Mouse (Mus musculus) CH12.LX (cell line): Measurements from ENCODE around the gene Cant1. TPM values are rescaled to one million over a fixed set of nuclear protein-coding genes. Genes with fewer than 3 reads are reported as not detected.

ENCODE experiments used
- DNase-seq: peaks from one replicate; pipeline ENCODE4 v3.0.0-alpha.2; 2013; ENCODE audit errors: extremely low read depth
- H3K27ac ChIP-seq: 2 replicates; pipeline ENCODE4 v1.5.1; 2012; ENCODE audit warnings: low read depth, mild to moderate bottlenecking, control low read depth, moderate library complexity; ENCODE audit not compliant: insufficient read depth
- H3K27me3 ChIP-seq: replicated peaks from 2 replicates; pipeline ENCODE3; 2012; ENCODE audit warnings: inconsistent platforms
- H3K36me3 ChIP-seq, 2 experiments: replicated peaks in 1 of 2; 2 replicates each; pipeline versions ENCODE3 to v1.6.1; 2012; ENCODE audit warnings: inconsistent platforms in 1 of 2, low read length in 1 of 2, mild to moderate bottlenecking in 1 of 2, mixed read lengths in 1 of 2, moderate library complexity in 1 of 2; ENCODE audit not compliant: control insufficient read depth in 1 of 2, insufficient read depth in 1 of 2
- H3K4me1 ChIP-seq, 2 experiments: 2 replicates each; pipeline ENCODE4 v1.6.1; 2012; ENCODE audit warnings: inconsistent platforms in 1 of 2, moderate library complexity in 1 of 2; ENCODE audit not compliant: insufficient read depth in 2 of 2, control insufficient read depth in 1 of 2
- H3K4me2 ChIP-seq: 2 replicates; pipeline ENCODE4 v1.6.1; 2012; ENCODE audit warnings: low read depth, mild to moderate bottlenecking, control low read depth; ENCODE audit not compliant: poor library complexity, insufficient read depth, severe bottlenecking
- H3K4me3 ChIP-seq, 3 experiments: fragments of 150-350 bp in 1 of 3; sonication (generic) in 1 of 3; replicated peaks in 1 of 3; 2 replicates each; pipeline versions ENCODE3 to v1.5.1; 2011 to 2012; ENCODE audit warnings: low read depth in 2 of 3, low read length in 2 of 3, mild to moderate bottlenecking in 2 of 3, moderate library complexity in 2 of 3, control low read depth in 1 of 3, improper control_type of control experiment in 1 of 3, inconsistent platforms in 1 of 3, mixed read lengths in 1 of 3; ENCODE audit not compliant: poor library complexity in 1 of 3
- H3K79me2 ChIP-seq: replicated peaks from 2 replicates; pipeline ENCODE4 v1.6.1; 2012; ENCODE audit warnings: mild to moderate bottlenecking, moderate library complexity; ENCODE audit not compliant: control insufficient read depth, poor library complexity, insufficient read depth, severe bottlenecking; ENCODE audit errors: extremely low read depth
- H3K9ac ChIP-seq: 2 replicates; pipeline ENCODE4 v1.6.1; 2012; ENCODE audit warnings: low read depth, mild to moderate bottlenecking, control low read depth, moderate library complexity; ENCODE audit not compliant: insufficient read depth
- H3K9me3 ChIP-seq: replicated peaks from 2 replicates; pipeline ENCODE3; 2012; ENCODE audit warnings: low read length, inconsistent platforms, mixed read lengths
- BHLHE40 ChIP-seq: IDR thresholded peaks from 2 replicates; pipeline ENCODE4 v1.6.1; 2011; ENCODE audit warnings: mild to moderate bottlenecking, low read depth, low read length, improper control_type of control experiment
- CHD1 ChIP-seq: IDR thresholded peaks from 2 replicates; pipeline ENCODE4 v1.6.1; 2012; ENCODE audit warnings: low read depth, low read length, improper control_type of control experiment, inconsistent platforms
- CHD2 ChIP-seq: IDR thresholded peaks from 2 replicates; pipeline ENCODE4 v1.6.1; 2011; ENCODE audit warnings: low read length, improper control_type of control experiment
- CTCF ChIP-seq, 2 experiments: IDR thresholded peaks in 1 of 2; conservative IDR thresholded peaks in 1 of 2; 2 replicates each; pipeline ENCODE4 v1.5.1; 2011 to 2012; ENCODE audit warnings: low read depth in 2 of 2, low read length in 2 of 2, improper control_type of control experiment in 1 of 2, inconsistent platforms in 1 of 2, mild to moderate bottlenecking in 1 of 2, moderate library complexity in 1 of 2
- E2F4 ChIP-seq: IDR thresholded peaks from 2 replicates; pipeline ENCODE4 v1.6.1; 2011; ENCODE audit warnings: low read depth, low read length, improper control_type of control experiment; ENCODE audit not compliant: insufficient replicate concordance
- ELF1 ChIP-seq: IDR thresholded peaks from 2 replicates; pipeline ENCODE4 v1.6.1; 2014; ENCODE audit warnings: low read depth, mild to moderate bottlenecking, inconsistent platforms, low read length, improper control_type of control experiment
- EP300 ChIP-seq: IDR thresholded peaks from 2 replicates; pipeline ENCODE4 v1.6.1; 2011; ENCODE audit warnings: low read length, improper control_type of control experiment
- ETS1 ChIP-seq: conservative IDR thresholded peaks from 2 replicates; pipeline ENCODE4 v1.6.1; 2012; ENCODE audit warnings: low read depth, mild to moderate bottlenecking, inconsistent platforms, low read length, improper control_type of control experiment, moderate library complexity
- GABPA ChIP-seq: IDR thresholded peaks from 2 replicates; pipeline ENCODE4 v1.6.1; 2012; ENCODE audit warnings: low read depth, low read length, improper control_type of control experiment, inconsistent platforms; ENCODE audit not compliant: insufficient replicate concordance
- HCFC1 ChIP-seq: IDR thresholded peaks from 2 replicates; pipeline ENCODE4 v1.6.1; 2012; ENCODE audit warnings: low read depth, mild to moderate bottlenecking, inconsistent platforms, low read length, improper control_type of control experiment
- IRF4 ChIP-seq: IDR thresholded peaks from 2 replicates; pipeline ENCODE4 v1.6.1; 2014; ENCODE audit warnings: low read depth, mild to moderate bottlenecking, inconsistent platforms, low read length, improper control_type of control experiment
- JUN ChIP-seq: IDR thresholded peaks from 2 replicates; pipeline ENCODE4 v1.6.1; 2011; ENCODE audit warnings: low read depth, mild to moderate bottlenecking, low read length, improper control_type of control experiment, moderate library complexity; ENCODE audit not compliant: insufficient read depth
- JUND ChIP-seq: conservative IDR thresholded peaks from 2 replicates; pipeline ENCODE4 v1.6.1; 2011; ENCODE audit warnings: low read depth, low read length, improper control_type of control experiment
- KAT2A ChIP-seq: IDR thresholded peaks from 2 replicates; pipeline ENCODE4 v1.6.1; 2012; ENCODE audit warnings: low read length, improper control_type of control experiment, inconsistent platforms; ENCODE audit not compliant: insufficient replicate concordance
- MAFK ChIP-seq: IDR thresholded peaks from 2 replicates; pipeline ENCODE4 v1.6.1; 2011; ENCODE audit warnings: low read length, improper control_type of control experiment; ENCODE audit not compliant: insufficient replicate concordance
- MAX ChIP-seq: IDR thresholded peaks from 2 replicates; pipeline ENCODE4 v1.6.1; 2011; ENCODE audit warnings: low read length, improper control_type of control experiment
- MAZ ChIP-seq: IDR thresholded peaks from 2 replicates; pipeline ENCODE4 v1.6.1; 2012; ENCODE audit warnings: low read depth, mild to moderate bottlenecking, inconsistent platforms, low read length, improper control_type of control experiment, moderate library complexity
- MEF2A ChIP-seq: IDR thresholded peaks from 2 replicates; pipeline ENCODE4 v1.6.1; 2014; ENCODE audit warnings: low read depth, mild to moderate bottlenecking, inconsistent platforms, low read length, improper control_type of control experiment, borderline replicate concordance
- MXI1 ChIP-seq: IDR thresholded peaks from 2 replicates; pipeline ENCODE4 v1.6.1; 2011; ENCODE audit warnings: mild to moderate bottlenecking, low read depth, low read length, improper control_type of control experiment
- MYC ChIP-seq: IDR thresholded peaks from 2 replicates; pipeline ENCODE4 v1.6.1; 2011; ENCODE audit warnings: low read depth, mild to moderate bottlenecking, improper control_type of control experiment, low read length
- NELFE ChIP-seq: IDR thresholded peaks from 2 replicates; pipeline ENCODE4 v1.6.1; 2011; ENCODE audit warnings: low read depth, low read length, improper control_type of control experiment
- NRF1 ChIP-seq: IDR thresholded peaks from 2 replicates; pipeline ENCODE4 v1.6.1; 2014; ENCODE audit warnings: low read depth, mild to moderate bottlenecking, inconsistent platforms, low read length, improper control_type of control experiment, moderate library complexity
- PAX5 ChIP-seq: IDR thresholded peaks from 2 replicates; pipeline ENCODE4 v1.6.1; 2012; ENCODE audit warnings: low read length, inconsistent platforms, mixed read lengths
- POLR2A ChIP-seq: IDR thresholded peaks from 2 replicates; pipeline ENCODE4 v1.6.1; 2011; ENCODE audit warnings: low read depth, mild to moderate bottlenecking, improper control_type of control experiment, low read length
- POLR2AphosphoS2 ChIP-seq: IDR thresholded peaks from 2 replicates; pipeline ENCODE4 v1.6.1; 2011; ENCODE audit warnings: low read depth, low read length, improper control_type of control experiment
- RAD21 ChIP-seq: IDR thresholded peaks from 2 replicates; pipeline ENCODE4 v1.6.1; 2011; ENCODE audit warnings: low read depth, mild to moderate bottlenecking, low read length, improper control_type of control experiment, moderate library complexity
- RCOR1 ChIP-seq: conservative IDR thresholded peaks from 2 replicates; pipeline ENCODE4 v1.6.1; 2012; ENCODE audit warnings: low read depth, mild to moderate bottlenecking, inconsistent platforms, low read length, improper control_type of control experiment
- SIN3A ChIP-seq: IDR thresholded peaks from 2 replicates; pipeline ENCODE4 v1.6.1; 2012; ENCODE audit warnings: low read length, improper control_type of control experiment, inconsistent platforms
- SMC3 ChIP-seq: IDR thresholded peaks from 2 replicates; pipeline ENCODE4 v1.6.1; 2011; ENCODE audit warnings: low read depth, low read length, improper control_type of control experiment
- TBP ChIP-seq: conservative IDR thresholded peaks from 2 replicates; pipeline ENCODE4 v1.6.1; 2011; ENCODE audit warnings: low read depth, low read length, improper control_type of control experiment
- TCF12 ChIP-seq: IDR thresholded peaks from 2 replicates; pipeline ENCODE4 v1.6.1; 2014; ENCODE audit warnings: low read depth, mild to moderate bottlenecking, inconsistent platforms, low read length, improper control_type of control experiment
- UBTF ChIP-seq: IDR thresholded peaks from 2 replicates; pipeline ENCODE4 v1.6.1; 2012; ENCODE audit warnings: low read depth, mild to moderate bottlenecking, inconsistent platforms, low read length, improper control_type of control experiment, moderate library complexity
- USF1 ChIP-seq: IDR thresholded peaks from 2 replicates; pipeline ENCODE4 v1.6.1; 2014; ENCODE audit warnings: low read depth, mild to moderate bottlenecking, inconsistent platforms, low read length, improper control_type of control experiment
- USF2 ChIP-seq: conservative IDR thresholded peaks from 2 replicates; pipeline ENCODE4 v1.6.1; 2011; ENCODE audit warnings: low read depth, low read length, improper control_type of control experiment
- ZC3H11A ChIP-seq: IDR thresholded peaks from 2 replicates; pipeline ENCODE4 v1.6.1; 2012; ENCODE audit warnings: low read depth, mild to moderate bottlenecking, inconsistent platforms, low read length, improper control_type of control experiment
- ZKSCAN1 ChIP-seq: IDR thresholded peaks from 2 replicates; pipeline ENCODE4 v1.6.1; 2012; ENCODE audit warnings: low read depth, inconsistent platforms, low read length, improper control_type of control experiment, borderline replicate concordance
- ZMIZ1 ChIP-seq: IDR thresholded peaks from 2 replicates; pipeline ENCODE4 v1.6.1; 2012; ENCODE audit warnings: low read depth, mild to moderate bottlenecking, inconsistent platforms, low read length, improper control_type of control experiment
- ZNF384 ChIP-seq: IDR thresholded peaks from 2 replicates; pipeline ENCODE4 v1.6.1; 2012; ENCODE audit warnings: low read depth, low read length, improper control_type of control experiment, inconsistent platforms
- dilution Hi-C: fragments of 300-500 bp; cut with MboI; formaldehyde crosslinking; loops from 2 replicates; pipeline ENCODE4 v1.14.3; 2020; ENCODE audit warnings: low sequenced_read_pairs; ENCODE audit not compliant: extremely low pct_unique_long_range_greater_than_20kb, extremely low pct_ligation_motif_present
- in situ Hi-C: fragments of 300-500 bp; cut with MboI; formaldehyde crosslinking; loops from 3 replicates; pipeline ENCODE4 v1.14.3; 2019; ENCODE audit warnings: low sequenced_read_pairs, low pct_ligation_motif_present, low pct_unique_long_range_greater_than_20kb, mixed read lengths
- polyA plus RNA-seq: library from polyadenylated mRNA; unstranded; fragments of >175 nt; gene quantifications from 2 replicates; pipeline ENCODE4 v1.2.1, GENCODE M21; 2012; ENCODE audit warnings: low read depth; ENCODE audit not compliant: insufficient read length
- total RNA-seq, 2 experiments: library from RNA; depleted of rRNA; stranded (reverse); fragments of 300-350 nt in 1 of 2; fragments of >200 nt in 1 of 2; gene quantifications; 2 replicates each; pipeline ENCODE4 v1.2.3; 2012 to 2014

Cant1 gene
- total and polyA plus RNA-seq, 3 experiments = 28.8 to 40.2 (median 31.2) TPM

DNA sequence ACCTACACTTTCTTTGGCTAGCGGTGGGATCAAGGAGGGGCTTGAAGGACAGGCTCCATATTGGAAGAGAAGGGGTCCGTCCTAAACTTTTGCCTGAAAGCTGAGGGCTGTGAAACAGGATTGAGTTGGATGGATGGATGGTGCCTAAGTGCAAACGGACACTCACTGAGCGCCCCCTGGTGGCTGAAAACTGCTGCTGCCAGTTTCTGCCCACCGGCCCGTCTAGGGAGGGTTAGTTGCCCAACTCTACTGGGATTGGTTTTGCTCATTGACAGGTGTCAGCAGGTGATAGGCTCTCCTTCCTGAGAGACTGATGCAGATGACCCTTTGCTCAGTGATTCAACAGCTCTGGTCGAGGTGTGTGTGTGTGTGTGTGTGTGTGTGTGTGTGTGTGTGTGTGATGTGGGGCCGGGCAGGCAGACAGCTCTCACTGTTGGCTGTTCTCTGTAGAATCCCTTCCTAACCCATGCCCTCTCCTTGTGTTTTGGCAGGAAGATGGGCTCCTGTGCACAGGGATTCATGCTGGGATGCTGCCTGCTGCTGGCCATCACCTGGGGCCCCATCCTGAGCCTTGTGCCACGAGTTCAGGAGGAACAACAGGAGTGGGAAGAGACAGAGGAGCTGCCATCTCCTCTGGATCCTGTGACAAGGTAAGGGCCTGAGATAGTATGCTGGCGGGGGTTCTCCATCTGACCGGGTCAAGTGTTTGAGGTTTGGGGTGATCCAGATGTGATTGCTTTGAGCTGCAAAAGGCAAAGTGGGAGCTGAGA lies 24.5 kb upstream of the Cant1 start:
- Histone ChIP-seq H3K9me3 (peaks cover 5% of the 10 kb centered on the region), H3K36me3 (no peaks in the 10 kb centered on the region), H3K27ac (no peak overlapping the region), H3K27me3 (peaks cover 85% of the 10 kb centered on the region), H3K79me2 (no peaks in the 10 kb centered on the region), H3K4me3 (no peak overlapping the region), H3K4me2 (no peak overlapping the region), H3K4me1 (peaks cover 0 to 5% of the 10 kb centered on the region in 2 experiments; a peak in 2 of 4 replicates), H3K9ac (no peak overlapping the region)
- no peak for TF ChIP-seq MXI1
- no peak for TF ChIP-seq POLR2A
- TF ChIP-seq NRF1 = 0 out of 2 replicates have a peak, but pooled peaks have one; percentile 19
- TF ChIP-seq USF2 = no peak
- no peak for TF ChIP-seq BHLHE40
- TF ChIP-seq SIN3A = no peak
- TF ChIP-seq GABPA = no peak
- no peak for TF ChIP-seq RCOR1
- no peak for TF ChIP-seq USF1
- TF ChIP-seq PAX5 = no peak
- TF ChIP-seq MEF2A = 0 out of 2 replicates have a peak, but pooled peaks have one; percentile 25
- 0 out of 2 replicates have a peak, but pooled peaks have one; percentile 14 for TF ChIP-seq TCF12
- TF ChIP-seq POLR2AphosphoS2 = no peak
- TF ChIP-seq NELFE = peak; percentile 46; the same call in 1 of the 2 replicates
- TF ChIP-seq MAX = 0 out of 2 replicates have a peak, but pooled peaks have one; percentile 21
- TF ChIP-seq SMC3 = peak; percentile 97
- TF ChIP-seq HCFC1 = no peak
- TF ChIP-seq E2F4 = no peak
- no peak for TF ChIP-seq CHD1
- TF ChIP-seq JUN = no peak
- TF ChIP-seq RAD21 = peak; percentile 88
- TF ChIP-seq ZNF384 = no peak
- 0 out of 2 replicates have a peak, but pooled peaks have one; percentile 28 for TF ChIP-seq CHD2
- TF ChIP-seq IRF4 = peak; percentile 47; the same call in 1 of the 2 replicates
- no peak for TF ChIP-seq JUND
- peak; percentile 78 for TF ChIP-seq ZC3H11A
- TF ChIP-seq ETS1 = no peak
- TF ChIP-seq ZKSCAN1 = no peak
- TF ChIP-seq TBP = no peak
- TF ChIP-seq MYC = no peak
- no peak for TF ChIP-seq ZMIZ1
- TF ChIP-seq EP300 = no peak
- TF ChIP-seq KAT2A = 0 out of 2 replicates have a peak, but pooled peaks have one; percentile 21
- peak; percentile 96 to 97 for TF ChIP-seq CTCF (conservative IDR thresholded peaks at IDR 0.05 in 1 of 2, IDR thresholded peaks at IDR 0.05 in 1 of 2; ENCODE audit: low read depth in 2 of 2, low read length in 2 of 2)
- TF ChIP-seq ELF1 = peak; percentile 26; the same call in 1 of the 2 replicates
- TF ChIP-seq MAZ = no peak
- no peak for TF ChIP-seq UBTF
- TF ChIP-seq MAFK = no peak
- in situ Hi-C loops = loop anchor here (10.0 to 25.0 kb wide), 2 partner anchors 61 to 294 kb away; no protein-coding TSS in a partner anchor
- DNase-seq = peak; percentile 73
- dilution Hi-C loops = no loop called here
